Mouse (Mus musculus): ENCODE measurements around the gene Hs3st3b1. TPM values are rescaled to one million over a fixed set of nuclear protein-coding genes. Genes with fewer than 3 reads are reported as not detected.

The Hs3st3b1 gene
- total RNA-seq (2021), result 1 to 10 TPM in 1 of 2 experiments, under 1 TPM in 1; 0.79 to 1.4 TPM

DNA sequence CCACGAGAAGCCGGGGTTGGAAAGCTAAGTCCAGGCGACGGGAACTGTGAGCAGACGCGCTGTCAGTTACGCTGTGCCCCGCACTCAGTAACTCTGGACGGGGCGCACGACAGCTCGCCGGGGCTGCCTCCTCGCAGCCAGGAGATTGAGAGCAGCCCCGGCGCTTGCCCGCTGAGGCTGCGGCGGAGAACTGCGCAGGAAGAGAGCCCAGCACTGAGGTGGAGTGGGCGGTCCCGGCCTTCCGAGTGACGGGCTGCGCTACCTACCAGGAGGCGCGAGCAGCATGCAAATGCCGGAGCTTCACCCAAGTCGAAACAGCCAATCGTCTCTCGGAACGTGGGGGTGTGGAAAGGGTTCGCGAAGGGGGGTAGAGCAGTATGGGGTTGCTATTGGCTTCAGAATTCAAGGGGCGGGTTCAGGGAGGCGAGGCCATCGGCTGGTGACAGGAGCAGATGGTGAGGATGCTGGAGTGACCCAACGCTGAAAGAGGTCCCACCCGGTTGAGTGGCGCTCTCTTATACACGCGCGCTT is at the start of gene Hs3st3b1:
TSS of gene Hs3st3b1 (minus strand) at position 200 of the 531 bp plus-strand sequence.
- peak; percentile 78 to 80 for DNase-seq (ENCODE audit: low spot score in 2 of 2)

DNA sequence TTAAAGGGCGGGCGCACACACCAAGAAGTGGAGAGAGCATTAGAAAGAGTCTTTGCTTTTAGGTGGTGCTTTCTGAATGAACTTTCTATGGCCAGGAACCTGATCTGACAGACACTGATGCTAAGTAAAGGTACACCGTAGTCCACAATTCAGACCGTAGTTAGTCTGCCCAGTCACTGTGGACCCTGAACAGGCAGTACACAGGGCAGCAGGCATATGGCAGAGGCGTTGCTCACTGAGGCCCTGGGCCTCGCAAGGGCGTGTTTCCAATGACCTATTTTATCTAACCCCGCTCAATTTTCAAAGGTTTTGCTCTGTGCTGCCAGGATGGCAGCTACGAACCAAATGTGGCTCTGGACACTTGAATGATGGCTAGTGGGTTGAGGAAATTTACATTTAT is 49.4 kb upstream of the Hs3st3b1 start:
- intact Hi-C loops (cut with DNase I), result no loop called here

More for the DNA sequence above, at the start of gene Hs3st3b1:
- intact Hi-C loops (cut with DNase I), result loop anchor here (2.0 to 10.0 kb wide), 3 partner anchors 793 to 1047 kb away; no protein-coding TSS in a partner anchor

DNA sequence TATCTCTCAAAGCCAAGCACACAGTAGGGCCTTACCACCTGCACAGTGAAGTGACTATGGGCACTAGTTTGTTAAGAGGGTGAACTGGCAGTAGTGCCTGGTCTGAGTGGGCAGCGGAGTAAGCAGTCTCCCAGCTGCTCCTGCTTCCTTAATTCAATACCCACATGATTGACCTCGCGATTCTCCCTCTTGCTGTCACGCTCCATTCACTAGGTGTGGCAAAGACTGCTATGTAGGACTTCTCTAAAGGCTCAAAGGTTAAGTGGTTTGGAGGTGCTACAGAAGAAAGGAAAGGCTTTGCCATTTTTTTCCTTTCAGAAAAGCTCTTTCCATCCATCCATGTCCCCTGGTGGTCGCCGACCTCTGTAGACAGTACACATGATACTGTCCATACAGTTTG is 48.7 kb upstream of the Hs3st3b1 start:
- intact Hi-C loops (cut with DNase I), result no loop called here
- no peak for DNase-seq (ENCODE audit: low spot score in 2 of 2)

More for the DNA sequence above, 49.4 kb upstream of the Hs3st3b1 start:
- DNase-seq (ENCODE audit: low spot score in 2 of 2), result no peak

DNA sequence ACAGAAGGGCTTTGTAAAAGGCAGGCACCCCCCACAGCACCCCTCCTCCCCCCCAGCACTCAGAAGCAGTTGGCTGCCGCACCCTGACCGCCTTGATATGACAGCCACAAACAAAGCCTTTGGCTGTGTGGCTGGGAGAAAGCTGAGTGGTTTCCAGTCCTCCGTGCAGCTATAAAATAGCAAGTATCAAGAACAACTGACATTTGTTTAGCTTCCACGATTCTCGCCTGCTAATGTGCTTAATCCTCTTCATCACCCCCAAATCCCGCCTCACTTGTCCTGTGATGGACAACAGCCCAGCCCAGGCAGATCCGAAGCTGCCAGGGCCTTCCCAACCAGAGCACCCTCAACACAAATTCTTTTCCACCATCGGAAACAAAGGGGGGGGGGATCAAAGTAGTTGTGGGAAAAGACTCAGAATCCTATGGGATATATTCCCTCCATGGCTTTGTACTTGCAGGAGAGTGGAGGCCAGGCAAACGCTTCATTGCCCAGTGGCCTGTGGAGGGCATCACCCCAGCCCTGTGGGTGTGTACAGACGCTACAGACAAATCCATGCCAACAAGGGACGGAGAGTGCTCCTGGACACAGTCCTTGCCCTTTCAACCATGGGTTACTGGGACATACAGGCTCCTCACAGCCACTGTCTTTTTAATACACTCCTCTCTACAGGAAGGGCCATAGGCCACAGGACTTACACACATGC is 47.3 kb upstream of the Hs3st3b1 start:
- DNase-seq (ENCODE audit: low spot score in 2 of 2), result no peak
- intact Hi-C loops (cut with DNase I), result no loop called here

DNA sequence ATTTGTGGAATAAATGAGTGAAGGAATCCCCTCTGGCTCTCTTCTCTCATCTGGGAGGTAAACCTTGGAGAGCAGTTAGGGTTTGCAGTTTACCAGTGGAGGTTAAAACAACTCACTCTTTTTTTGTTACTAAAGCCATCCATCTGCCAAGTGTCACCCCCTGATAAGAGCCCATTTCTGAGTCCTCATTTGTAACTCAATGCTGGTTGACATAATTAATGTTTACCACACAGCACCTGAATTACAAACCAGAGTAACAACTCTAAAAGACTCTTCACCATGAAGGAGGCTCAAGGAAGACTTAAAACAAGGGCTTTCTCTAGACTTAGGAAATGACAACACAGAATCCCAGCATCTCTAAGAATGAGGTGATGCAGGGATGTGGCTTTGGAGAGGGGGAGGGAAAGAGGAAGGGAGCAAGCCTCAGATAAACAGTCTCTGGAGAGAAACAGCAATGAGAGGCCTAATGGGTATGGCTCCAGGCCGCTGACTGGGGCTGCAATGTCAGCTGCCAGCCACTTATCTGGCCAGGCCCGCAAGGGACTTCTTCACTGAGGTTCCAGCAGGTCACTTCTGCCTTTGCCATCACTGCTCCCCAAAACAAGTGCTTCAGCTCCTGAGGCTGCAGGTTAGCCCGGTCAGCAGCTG is 46.4 kb upstream of the Hs3st3b1 start:
- DNase-seq (ENCODE audit: low spot score in 2 of 2), result no peak
- intact Hi-C loops (cut with DNase I), result no loop called here

DNA sequence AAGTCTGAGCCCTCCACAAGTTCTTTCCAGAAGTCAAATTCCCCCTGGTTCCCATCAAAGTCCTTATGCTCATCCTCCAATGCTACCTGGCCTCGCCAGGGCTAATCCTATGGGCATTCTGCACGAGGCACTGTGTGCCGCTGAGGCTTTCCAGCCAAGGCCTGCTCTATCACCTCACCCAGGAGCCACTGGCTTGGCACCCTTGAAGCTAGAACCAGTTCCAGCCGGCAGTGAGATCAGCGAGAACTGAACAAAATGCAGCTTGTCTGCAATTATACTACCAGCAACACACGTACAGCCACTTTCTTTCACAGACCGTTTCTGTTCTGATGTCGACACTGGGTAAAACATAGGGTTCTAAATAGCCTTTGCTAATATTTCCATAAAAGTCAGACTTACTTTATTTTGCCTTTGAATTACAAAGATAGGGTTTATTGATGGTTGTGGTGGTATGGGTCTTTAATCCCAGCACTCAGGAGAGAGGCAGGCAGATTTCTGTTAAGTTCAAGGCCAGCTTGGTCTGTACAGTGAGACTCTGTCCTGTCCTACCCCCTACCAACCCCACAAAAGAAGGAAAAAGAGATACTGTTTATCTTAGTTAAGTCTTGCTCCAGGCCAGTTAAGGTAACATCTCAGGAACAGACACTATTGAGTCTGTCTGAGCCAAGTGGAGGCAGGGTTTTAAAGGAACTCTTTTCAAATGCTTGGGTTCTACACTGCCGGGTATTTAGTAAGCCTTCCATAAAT is 45.7 kb upstream of the Hs3st3b1 start:
- intact Hi-C loops (cut with DNase I), result no loop called here
- DNase-seq (ENCODE audit: low spot score in 2 of 2), result no peak

DNA sequence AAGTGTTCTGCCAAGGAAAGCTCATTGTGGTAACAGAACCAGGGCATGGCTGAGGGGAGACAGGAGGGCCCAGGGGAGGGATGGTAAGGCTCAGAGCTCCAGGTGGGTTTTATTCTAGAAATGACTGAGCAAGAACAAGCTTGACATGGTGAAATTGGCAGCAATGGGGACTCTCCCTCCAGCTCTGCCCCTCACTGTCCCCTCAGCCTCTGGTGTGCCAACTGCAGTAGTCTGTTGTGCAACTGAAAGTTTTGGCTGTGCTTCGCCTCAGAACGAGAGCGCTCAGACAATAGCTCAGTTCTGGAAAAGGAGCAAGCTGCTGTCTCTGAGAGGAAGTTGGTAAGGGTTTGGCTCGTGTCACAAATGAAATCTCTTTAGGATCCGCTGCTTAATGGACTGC is 43.3 kb upstream of the Hs3st3b1 start:
- intact Hi-C loops (cut with DNase I), result no loop called here
- no peak for DNase-seq (ENCODE audit: low spot score in 2 of 2)

DNA sequence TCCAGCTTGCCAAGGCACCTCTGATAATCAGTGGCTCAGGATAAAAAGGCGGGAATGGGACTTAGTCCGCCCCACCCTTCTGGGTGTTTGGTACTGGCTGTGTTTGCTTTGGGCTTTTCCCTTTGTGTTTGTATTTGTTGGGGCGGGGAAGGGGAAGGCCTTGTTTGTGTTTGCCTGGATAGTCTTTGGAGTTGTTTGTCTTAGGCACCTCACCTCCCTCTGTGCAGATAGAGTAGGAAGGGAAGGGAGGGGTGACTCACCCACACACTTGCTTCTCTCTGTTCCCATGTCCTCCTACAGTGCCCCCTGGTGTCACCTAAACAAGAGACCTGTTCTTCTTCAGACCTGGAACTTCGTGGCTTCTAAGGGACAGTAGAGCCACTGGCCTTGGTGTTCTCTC is 35.1 kb upstream of the Hs3st3b1 start:
- no peak for DNase-seq (ENCODE audit: low spot score in 2 of 2)
- intact Hi-C loops (cut with DNase I), result no loop called here

DNA sequence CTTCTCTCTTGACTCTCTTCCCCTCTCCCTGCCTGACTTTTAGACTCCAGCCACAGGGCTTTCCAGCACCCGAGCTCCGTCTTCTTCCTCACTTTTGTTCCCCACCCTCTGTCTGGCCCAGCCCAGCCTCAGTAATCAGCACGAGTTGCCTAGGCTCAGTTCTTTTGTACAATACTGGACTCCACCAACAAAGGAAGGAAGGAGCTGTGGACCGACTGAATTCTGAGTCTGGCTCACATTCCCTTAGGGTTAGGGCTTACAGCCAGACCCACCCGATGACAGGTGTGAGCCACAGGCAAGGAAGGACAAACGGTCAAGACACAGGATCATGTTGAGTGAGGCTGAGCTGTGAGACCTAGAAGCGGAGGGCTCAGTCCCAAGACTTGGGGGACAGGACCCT is 34.7 kb upstream of the Hs3st3b1 start:
- intact Hi-C loops (cut with DNase I), result no loop called here
- DNase-seq (ENCODE audit: low spot score in 2 of 2), result no peak

DNA sequence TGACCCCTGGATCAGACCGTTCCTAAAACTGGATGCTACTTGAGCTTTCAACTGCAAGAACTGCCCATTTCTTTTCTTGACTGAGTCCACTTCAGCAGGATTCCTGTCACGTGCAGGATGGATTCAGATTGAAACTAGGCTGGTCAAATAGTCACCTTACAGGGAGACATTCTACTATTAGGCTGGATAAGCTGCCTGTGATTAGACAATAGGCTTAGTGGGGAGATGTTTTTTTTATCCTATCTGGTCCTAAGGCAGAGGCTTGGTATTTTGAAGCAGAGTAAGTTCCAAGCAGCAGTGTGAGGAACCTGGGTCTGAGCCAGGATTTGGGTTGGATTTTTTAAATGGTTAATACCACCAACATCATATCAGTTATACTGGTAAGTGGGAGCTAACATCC is 31.8 kb upstream of the Hs3st3b1 start:
- intact Hi-C loops (cut with DNase I), result no loop called here
- DNase-seq (ENCODE audit: low spot score in 2 of 2), result no peak

DNA sequence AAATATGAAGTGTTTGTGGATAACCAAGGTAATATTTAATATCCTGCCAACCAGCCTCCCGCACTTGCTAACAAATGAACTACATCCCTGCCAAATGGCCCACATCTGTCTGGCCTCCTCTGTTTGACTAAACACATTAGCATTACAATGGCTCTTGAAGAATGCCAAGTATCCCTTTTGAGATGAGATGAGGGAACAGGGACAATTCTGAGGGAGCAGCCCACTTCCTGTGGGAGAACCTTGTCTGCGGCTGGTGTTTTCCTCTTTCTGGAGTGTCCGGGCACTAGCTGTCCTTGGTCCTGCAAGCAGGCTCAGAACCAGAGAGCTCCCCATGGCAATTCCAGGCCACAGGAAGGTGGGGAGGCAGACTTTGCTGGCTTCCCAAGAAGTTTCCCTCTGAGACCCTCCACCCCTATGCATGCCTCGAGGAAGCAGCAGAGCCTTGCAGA is 30.7 kb upstream of the Hs3st3b1 start:
- no peak for DNase-seq (ENCODE audit: low spot score in 2 of 2)
- intact Hi-C loops (cut with DNase I), result no loop called here

DNA sequence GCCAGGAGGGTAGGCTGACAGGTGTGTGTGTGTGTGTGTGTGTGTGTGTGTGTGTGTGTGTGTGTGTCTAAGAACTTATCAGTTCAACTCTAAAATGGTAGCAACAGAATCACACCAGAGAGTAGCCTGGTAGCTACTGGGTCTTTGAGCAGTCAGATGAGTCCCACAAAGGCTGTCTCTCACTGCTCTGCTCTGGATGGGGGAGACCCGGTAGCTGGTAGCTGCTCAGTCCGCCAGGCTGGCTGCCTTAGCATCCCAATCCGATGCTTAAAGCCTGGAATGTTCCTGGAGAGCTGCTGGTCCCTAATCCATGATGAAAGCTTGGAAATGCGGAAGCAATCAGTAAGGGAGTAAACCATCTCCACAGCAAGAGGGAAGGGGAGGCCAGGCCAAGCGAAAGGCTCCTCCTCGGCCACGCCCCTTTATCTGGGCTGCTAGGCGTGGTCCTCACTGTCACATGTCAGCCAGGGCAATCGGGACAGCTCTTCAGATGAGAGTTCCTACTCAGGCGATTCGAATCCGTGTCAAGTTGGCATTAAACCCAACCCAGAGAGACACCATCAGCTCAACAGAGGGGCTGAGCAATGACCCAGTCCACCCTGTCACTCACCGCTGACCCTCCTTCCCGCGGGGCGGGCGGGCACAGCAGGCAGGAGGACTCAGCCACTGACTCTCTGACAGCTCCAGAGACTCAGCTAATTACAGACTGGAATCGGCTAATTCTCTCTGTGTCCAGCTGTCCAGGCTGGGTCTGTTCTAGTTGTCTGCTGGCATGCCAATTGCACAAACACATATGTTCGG is 29.9 kb upstream of the Hs3st3b1 start:
- intact Hi-C loops (cut with DNase I), result no loop called here
- DNase-seq (ENCODE audit: low spot score in 2 of 2), result no peak

DNA sequence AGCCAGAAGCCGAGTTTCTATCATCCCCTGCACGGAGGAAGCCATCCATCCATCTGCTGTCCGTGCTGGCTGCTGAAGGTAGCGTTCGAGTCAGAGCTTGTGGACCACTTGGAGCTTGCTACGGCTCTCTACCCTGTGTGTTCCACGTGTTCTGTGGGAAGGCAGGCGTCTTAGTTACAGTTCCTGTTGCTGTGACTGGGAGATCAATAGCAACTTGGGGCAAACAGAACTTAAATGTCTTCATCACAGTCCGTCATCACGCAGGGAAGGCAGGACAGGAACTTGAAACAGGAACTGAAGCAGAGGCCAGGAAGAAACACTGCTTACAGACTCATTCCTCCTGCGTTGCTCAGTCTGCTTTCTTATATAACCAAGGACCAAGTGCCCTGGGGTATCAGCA is 26.3 kb upstream of the Hs3st3b1 start:
- intact Hi-C loops (cut with DNase I), result no loop called here
- no peak for DNase-seq (ENCODE audit: low spot score in 2 of 2)

DNA sequence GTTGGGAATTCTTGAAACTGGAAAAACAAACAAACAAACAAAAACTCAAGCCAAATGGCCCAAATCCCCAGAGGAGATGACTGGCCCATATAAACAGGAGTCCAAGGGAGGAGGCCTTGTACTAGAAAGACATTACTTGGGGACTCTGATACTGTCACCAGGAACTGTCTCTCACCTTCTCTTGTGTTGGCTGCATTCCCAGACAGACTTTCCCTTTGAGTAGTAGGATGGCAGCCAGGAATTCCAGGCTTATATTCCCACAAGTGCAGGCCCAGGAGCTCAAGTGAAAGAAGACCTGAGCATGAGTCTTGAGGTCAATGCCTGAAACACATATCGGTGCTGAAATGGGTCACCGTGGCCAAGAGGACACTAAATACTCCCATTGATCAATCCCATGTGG is 24.9 kb upstream of the Hs3st3b1 start:
- intact Hi-C loops (cut with DNase I), result no loop called here
- DNase-seq (ENCODE audit: low spot score in 2 of 2), result peak in 1 of 2 experiments; percentile 27

DNA sequence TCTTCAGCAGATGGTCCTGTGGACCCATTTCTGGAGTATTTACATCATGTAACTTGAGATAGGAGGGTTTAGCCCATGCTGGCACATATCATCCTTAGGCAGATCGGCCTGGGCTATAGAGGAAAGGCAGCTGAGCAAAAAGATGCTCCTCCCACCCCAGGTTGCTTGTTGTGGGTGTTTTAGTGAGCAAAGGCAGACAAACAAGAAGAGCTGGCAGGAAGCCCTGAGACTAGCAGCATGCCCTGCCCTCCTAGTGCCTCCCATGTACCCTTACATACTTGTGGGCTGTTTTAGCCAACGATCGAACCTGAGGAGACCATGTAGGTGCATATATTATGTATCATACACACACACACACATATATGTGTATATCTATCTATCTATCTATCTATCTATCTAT is 21.9 kb upstream of the Hs3st3b1 start:
- no peak for DNase-seq (ENCODE audit: low spot score in 2 of 2)
- intact Hi-C loops (cut with DNase I), result no loop called here

DNA sequence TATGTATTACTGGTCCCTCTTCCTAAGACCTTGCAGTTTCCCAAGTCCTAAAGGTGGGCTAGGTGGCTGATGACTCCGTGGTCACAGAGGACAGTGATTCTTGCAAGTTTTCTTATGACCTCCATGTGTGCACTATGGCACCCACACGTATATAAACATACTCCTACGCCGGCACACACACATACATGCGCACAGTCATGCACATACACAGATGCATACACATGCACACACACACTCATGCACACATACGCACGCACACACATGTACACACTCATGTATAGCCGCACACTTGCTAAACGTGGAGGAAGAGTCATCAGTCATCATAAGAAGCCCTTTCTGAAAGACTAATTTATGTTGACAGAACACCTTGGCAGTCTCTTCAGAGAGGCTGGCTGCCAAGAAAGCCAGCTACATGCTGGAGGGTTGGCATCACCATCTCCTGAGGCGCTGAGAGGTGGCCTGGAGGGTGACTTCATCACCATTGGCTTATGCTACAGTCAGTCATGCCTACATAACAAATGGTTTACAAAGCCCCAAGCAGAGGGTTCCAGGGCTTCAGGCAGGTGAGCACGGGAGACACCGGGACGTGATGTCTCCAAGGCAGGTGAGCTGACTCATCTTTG is 21.3 kb upstream of the Hs3st3b1 start:
- intact Hi-C loops (cut with DNase I), result no loop called here
- no peak for DNase-seq (ENCODE audit: low spot score in 2 of 2)

DNA sequence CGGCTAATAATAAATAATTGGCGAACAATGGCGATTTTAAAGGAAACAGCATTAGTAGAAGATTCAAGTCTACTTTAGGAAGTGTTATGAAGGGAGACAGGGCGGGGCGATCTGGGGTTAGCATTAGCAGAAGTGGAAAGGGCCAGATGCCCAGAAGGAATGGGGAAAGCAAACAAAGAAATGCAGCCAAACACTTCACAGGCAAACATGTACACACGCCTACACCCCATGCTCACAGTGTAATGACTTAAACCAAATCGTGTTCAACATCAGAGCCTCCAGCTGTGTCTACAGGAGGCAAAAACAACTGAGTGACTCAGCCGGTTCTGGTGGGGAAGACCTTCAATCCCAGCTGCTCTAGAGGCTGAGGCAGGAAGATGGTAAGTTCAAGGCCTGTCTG is 20.1 kb upstream of the Hs3st3b1 start:
- DNase-seq (ENCODE audit: low spot score in 2 of 2), result no peak
- intact Hi-C loops (cut with DNase I), result no loop called here

DNA sequence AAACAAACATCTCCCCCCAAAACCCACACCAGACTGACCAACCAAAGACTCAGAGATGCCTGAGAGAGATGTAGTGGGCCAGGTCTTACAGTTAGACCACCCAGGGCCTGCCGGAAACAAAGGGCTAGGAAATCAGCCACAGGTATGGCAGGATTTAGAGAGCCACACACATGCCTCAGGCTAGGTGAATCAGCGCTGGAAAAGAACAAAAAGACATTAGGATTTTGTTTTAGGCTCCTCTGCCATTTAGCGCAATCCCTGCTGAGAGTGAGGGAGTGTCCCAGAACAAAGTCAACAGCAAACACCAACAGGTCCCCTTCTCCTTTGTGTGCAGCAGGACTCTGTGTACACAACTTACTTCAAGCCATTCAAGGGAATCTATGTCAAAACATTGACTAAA is 14.6 kb upstream of the Hs3st3b1 start:
- intact Hi-C loops (cut with DNase I), result no loop called here
- no peak for DNase-seq (ENCODE audit: low spot score in 2 of 2)

DNA sequence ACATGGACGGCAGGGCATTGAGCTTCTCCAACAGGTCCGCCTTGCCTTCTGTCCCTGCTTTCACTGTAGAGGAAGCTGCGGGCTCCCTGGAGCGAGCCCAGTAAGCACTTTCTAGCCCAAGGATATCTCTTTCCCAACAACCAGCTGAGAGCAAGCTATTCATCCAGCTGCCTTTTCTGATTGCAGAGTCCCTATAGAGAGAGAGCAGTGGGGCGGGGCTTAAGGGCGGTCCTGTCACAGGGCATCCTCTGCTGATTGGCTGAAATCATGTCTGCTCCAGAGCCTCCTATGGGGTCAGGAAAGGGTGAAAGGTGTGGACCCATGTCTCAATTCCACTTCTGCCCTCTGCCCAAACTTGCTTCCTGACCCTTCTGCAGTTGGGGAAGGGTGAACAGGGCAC is 4.8 kb upstream of the Hs3st3b1 start:
- DNase-seq (ENCODE audit: low spot score in 2 of 2), result no peak
- intact Hi-C loops (cut with DNase I), result loop anchor here (5.0 to 10.0 kb wide), 2 partner anchors 150 to 788 kb away; partner anchors contain the start of gene Cox10
